Mouse (Mus musculus): ENCODE data around the gene B4galt1. TPM values are rescaled to one million over a fixed set of nuclear protein-coding genes. Genes with fewer than 3 reads are reported as not detected.

Gene B4galt1
- polyA plus RNA-seq, 1 experiment: 43.8 TPM

- peaks cover 44% of the 10 kb centered on the region for H3K4me1 ChIP-seq
Measured at GRCm38 (mm10) chr4:40854387-40854933, 655 bp upstream of the B4galt1 start.

GRCm38 (mm10) chr4:40852861-40853564 is 792 bp downstream of the B4galt1 start:
- no peaks in the 10 kb centered on the region for H3K27me3 ChIP-seq (replicated peaks)
- H3K4me3 ChIP-seq (replicated peaks): peak overlapping the region; percentile 99
- H3K9me3 ChIP-seq: no peaks in the 10 kb centered on the region
- peaks cover 59% of the 10 kb centered on the region for H3K4me1 ChIP-seq
- peaks cover 36% of the 10 kb centered on the region for H3K36me3 ChIP-seq (replicated peaks; ENCODE audit: low read length)
- TF ChIP-seq FLI1 (IDR thresholded peaks at IDR 0.05; ENCODE audit: low read length) (no peak), GATA1 (IDR thresholded peaks at IDR 0.05; ENCODE audit: borderline replicate concordance, low read length) (no peak)

More at GRCm38 (mm10) chr4:40854387-40854933, 655 bp upstream of the B4galt1 start:
- Histone ChIP-seq H3K36me3 (replicated peaks; ENCODE audit: low read length) (peaks cover 22% of the 10 kb centered on the region), H3K4me3 (replicated peaks) (peak overlapping the region; percentile 99), H3K27me3 (replicated peaks) (no peaks in the 10 kb centered on the region), H3K9me3 (no peaks in the 10 kb centered on the region)
- TF ChIP-seq FLI1 (IDR thresholded peaks at IDR 0.05; ENCODE audit: low read length) (no peak), GATA1 (IDR thresholded peaks at IDR 0.05; ENCODE audit: borderline replicate concordance, low read length) (no peak)

DNA sequence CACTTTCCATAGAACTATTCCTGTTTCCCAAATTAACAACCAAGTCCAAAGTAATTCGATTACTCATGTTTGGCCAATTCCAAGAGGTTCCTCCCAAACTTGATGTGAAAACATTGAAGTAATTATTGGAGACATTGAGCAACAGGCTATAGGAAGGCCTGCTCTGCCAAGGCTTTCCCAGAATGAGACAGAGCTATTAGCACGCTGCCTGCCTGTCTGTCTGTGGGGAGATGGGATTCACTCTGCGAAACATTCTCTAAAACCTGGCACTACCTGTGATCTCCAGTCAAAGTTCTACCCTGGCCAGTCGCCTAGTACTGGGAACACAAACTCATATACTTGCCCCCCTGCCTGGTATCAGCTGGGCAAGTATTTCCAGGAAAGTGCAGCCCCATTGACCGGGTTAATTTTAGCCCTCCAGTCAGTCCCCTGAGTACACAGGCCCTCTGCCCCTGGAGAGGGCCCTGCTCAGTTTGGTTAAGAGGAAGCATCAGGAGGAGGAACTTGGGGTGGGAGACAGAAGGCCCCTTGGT is 1.5 kb downstream of the B4galt1 start:
- no peaks in the 10 kb centered on the region for H3K27me3 ChIP-seq (replicated peaks)
- peaks cover 66% of the 10 kb centered on the region for H3K4me1 ChIP-seq
- peak overlapping the region; percentile 99 for H3K4me3 ChIP-seq (replicated peaks)
- TF ChIP-seq FLI1 (IDR thresholded peaks at IDR 0.05; ENCODE audit: low read length) (no peak), GATA1 (IDR thresholded peaks at IDR 0.05; ENCODE audit: borderline replicate concordance, low read length) (no peak)
- no peaks in the 10 kb centered on the region for H3K9me3 ChIP-seq
- peaks cover 43% of the 10 kb centered on the region for H3K36me3 ChIP-seq (replicated peaks; ENCODE audit: low read length)

GRCm38 (mm10) chr4:40851763-40852248 is 2.0 kb downstream of the B4galt1 start:
- peaks cover 68% of the 10 kb centered on the region for H3K4me1 ChIP-seq
- H3K27me3 ChIP-seq (replicated peaks): no peaks in the 10 kb centered on the region
- TF ChIP-seq FLI1 (IDR thresholded peaks at IDR 0.05; ENCODE audit: low read length): no peak
- TF ChIP-seq GATA1 (IDR thresholded peaks at IDR 0.05; ENCODE audit: borderline replicate concordance, low read length): no peak
- peaks cover 48% of the 10 kb centered on the region for H3K36me3 ChIP-seq (replicated peaks; ENCODE audit: low read length)
- H3K4me3 ChIP-seq (replicated peaks): peak overlapping the region; percentile 99
- no peaks in the 10 kb centered on the region for H3K9me3 ChIP-seq

GRCm38 (mm10) chr4:40851031-40851762 is 2.6 kb downstream of the B4galt1 start:
- no peak for TF ChIP-seq GATA1 (IDR thresholded peaks at IDR 0.05; ENCODE audit: borderline replicate concordance, low read length)
- no peak for TF ChIP-seq FLI1 (IDR thresholded peaks at IDR 0.05; ENCODE audit: low read length)
- Histone ChIP-seq H3K4me3 (replicated peaks) (peak overlapping the region; percentile 99), H3K36me3 (replicated peaks; ENCODE audit: low read length) (peaks cover 54% of the 10 kb centered on the region), H3K9me3 (no peaks in the 10 kb centered on the region), H3K27me3 (replicated peaks) (no peaks in the 10 kb centered on the region), H3K4me1 (peaks cover 68% of the 10 kb centered on the region)

DNA sequence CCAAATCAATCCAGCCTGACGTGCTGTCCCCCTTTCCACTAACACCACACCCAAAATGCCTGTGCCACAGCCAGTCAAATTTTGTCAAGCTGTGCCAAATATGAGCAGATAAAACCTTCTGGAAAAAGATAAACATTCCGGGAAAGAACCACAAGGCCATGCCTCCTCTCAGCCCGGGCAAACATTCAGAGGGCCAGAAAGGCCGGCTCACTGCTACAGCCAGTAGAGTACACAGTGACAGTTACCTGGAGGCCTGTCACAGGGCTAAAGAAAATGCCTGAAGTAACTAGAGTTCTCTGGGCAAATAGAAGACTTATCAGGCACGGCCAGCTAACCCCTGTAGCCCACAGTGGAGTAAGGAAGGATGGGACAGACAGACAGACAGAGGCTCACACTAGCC is 3.2 kb downstream of the B4galt1 start:
- TF ChIP-seq GATA1 (IDR thresholded peaks at IDR 0.05; ENCODE audit: borderline replicate concordance, low read length): no peak
- peaks cover 60% of the 10 kb centered on the region for H3K36me3 ChIP-seq (replicated peaks; ENCODE audit: low read length)
- no peaks in the 10 kb centered on the region for H3K9me3 ChIP-seq
- H3K4me1 ChIP-seq: peaks cover 68% of the 10 kb centered on the region
- H3K4me3 ChIP-seq (replicated peaks): peak overlapping the region; percentile 99
- H3K27me3 ChIP-seq (replicated peaks): no peaks in the 10 kb centered on the region

- no peaks in the 10 kb centered on the region for H3K9me3 ChIP-seq
- H3K27me3 ChIP-seq (replicated peaks): no peaks in the 10 kb centered on the region
- no peak for TF ChIP-seq FLI1 (IDR thresholded peaks at IDR 0.05; ENCODE audit: low read length)
- TF ChIP-seq GATA1 (IDR thresholded peaks at IDR 0.05; ENCODE audit: borderline replicate concordance, low read length): no peak
- H3K4me1 ChIP-seq: peaks cover 70% of the 10 kb centered on the region
- H3K36me3 ChIP-seq (replicated peaks; ENCODE audit: low read length): peaks cover 70% of the 10 kb centered on the region
- H3K4me3 ChIP-seq (replicated peaks): peak overlapping the region; percentile 90
Measured at GRCm38 (mm10) chr4:40849518-40849917, 4.3 kb downstream of the B4galt1 start.

GRCm38 (mm10) chr4:40848246-40848645 is 5.6 kb downstream of the B4galt1 start:
- Histone ChIP-seq H3K27me3 (replicated peaks) (no peaks in the 10 kb centered on the region), H3K4me1 (peaks cover 79% of the 10 kb centered on the region), H3K4me3 (replicated peaks) (peak overlapping the region; percentile 85), H3K36me3 (replicated peaks; ENCODE audit: low read length) (peaks cover 83% of the 10 kb centered on the region), H3K9me3 (no peaks in the 10 kb centered on the region)
- TF ChIP-seq FLI1 (IDR thresholded peaks at IDR 0.05; ENCODE audit: low read length) (no peak), GATA1 (IDR thresholded peaks at IDR 0.05; ENCODE audit: borderline replicate concordance, low read length) (no peak)

DNA sequence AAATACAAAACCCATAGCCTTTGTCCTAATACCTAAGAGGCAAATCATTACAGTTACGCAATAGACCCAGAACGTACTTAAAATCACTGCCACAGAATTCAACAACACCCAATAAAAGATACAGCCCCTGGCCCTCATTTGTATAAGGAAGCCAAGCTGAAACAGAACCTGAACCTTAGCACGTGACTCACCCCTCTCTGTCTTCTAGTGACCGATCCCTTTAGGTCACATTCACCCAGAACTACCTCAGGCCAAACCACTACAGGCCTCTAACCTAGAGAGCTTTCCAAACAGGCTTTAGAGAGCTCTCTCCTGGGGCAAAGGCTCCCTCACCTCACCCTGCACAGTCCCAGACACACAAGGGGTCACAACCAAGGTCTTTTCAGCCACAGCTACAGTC is 6.6 kb downstream of the B4galt1 start:
- H3K36me3 ChIP-seq (replicated peaks; ENCODE audit: low read length): peaks cover 94% of the 10 kb centered on the region
- no peaks in the 10 kb centered on the region for H3K27me3 ChIP-seq (replicated peaks)
- no peaks in the 10 kb centered on the region for H3K9me3 ChIP-seq
- TF ChIP-seq FLI1 (IDR thresholded peaks at IDR 0.05; ENCODE audit: low read length): no peak
- TF ChIP-seq GATA1 (IDR thresholded peaks at IDR 0.05; ENCODE audit: borderline replicate concordance, low read length): no peak
- peaks cover 90% of the 10 kb centered on the region for H3K4me1 ChIP-seq
- H3K4me3 ChIP-seq (replicated peaks): peak overlapping the region; percentile 85
